Mouse (Mus musculus): ENCODE measurements around the gene Ppm1m. TPM values are rescaled to one million over a fixed set of nuclear protein-coding genes. Genes with fewer than 3 reads are reported as not detected.

Gene Ppm1m
- 11.3 and 13.1 TPM in 2 replicates for polyA plus RNA-seq (2014; fragmentation: Nextera tagmentation; extraction: Ambion mirVana)

DNA sequence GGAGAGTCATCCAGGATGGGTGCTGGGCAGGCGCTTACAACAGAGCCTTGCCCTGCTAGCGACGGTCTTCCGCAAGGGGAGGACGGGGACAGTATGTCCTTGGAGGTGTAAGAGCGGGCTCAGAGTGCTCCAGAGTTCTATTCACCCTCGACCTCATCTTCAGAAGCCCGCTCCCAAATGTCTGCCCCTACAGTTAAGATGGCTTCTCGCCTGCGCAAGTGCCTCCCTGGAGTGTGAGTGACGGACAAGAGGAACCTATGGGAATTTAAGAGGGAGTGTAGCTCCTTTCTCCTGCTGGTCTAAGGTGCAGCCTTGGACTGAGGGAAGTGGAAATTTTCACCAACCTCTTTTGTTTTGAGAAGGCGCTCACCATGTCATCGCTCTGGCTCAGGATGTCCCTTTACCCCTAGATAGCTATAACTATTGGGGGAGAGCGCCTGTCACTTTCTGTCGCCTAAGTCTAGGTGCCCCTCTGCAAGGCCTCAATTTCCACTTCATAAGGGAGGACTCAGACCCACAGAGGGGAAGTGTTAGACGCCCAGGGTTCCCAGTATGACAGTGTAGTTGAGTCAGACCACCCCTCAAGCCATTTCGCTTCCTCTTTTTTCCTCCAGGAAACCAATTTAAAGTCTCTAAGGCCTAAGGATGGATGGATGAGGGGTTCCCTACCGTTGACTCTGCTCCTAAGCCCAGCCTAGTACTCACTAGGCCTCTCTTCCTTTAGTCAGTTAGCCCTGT lies at the start of gene Ppm1m:
TSS of gene Ppm1m (minus strand) at position 212 of the 738 bp plus-strand sequence.
- no peak for ATAC-seq (ENCODE audit: low FRiP score, low TSS enrichment)
- WGBS: 42% methylated on average over 18 of the region's 18 CpGs

DNA sequence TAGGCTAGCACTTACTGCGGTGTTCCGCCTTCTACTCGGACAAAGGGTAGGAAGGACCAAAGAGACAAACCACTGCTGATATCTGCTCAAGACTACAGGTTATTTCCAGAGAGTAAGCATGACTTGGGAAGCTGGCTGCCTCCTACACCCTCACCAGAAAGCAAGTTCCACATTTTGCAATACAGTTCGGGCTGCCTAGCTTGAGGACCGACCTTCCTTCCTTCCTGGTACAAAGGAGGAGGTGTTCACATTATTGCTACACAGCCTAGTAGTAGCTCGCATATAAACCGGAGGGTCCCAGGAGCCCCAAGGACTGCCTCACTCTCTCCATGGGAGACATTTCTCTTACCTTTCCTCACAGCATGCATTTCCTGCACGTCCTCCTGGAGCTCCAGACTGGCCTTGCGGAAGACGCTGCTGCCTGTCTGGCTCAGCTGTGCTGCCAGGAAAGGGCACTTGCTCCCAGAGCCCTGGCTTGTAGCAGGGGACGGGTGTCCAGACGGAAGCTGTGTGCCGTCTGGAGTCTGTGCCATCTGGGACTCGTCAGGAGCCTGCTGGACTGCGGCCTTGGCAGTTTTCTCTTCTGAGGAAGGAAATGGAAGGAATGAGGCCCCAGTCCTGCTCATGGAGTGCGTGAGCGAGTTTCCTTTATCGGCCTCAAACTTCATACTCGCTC lies 43.4 kb upstream of the Ppm1m start:
- peaks cover 56% of the 10 kb centered on the region for H3K36me3 ChIP-seq (ENCODE audit: control insufficient read depth, insufficient read depth, low read length)
- H3K4me2 ChIP-seq (ENCODE audit: low read length): no peak overlapping the region
- WGBS: 86% methylated on average over 19 of the region's 19 CpGs
- no peak for DNase-seq
- peaks cover 13% of the 10 kb centered on the region for H3K4me1 ChIP-seq (ENCODE audit: control insufficient read depth, insufficient read depth, low read length)
- H3K27ac ChIP-seq (replicated peaks; ENCODE audit: low read depth, low read length): no peak overlapping the region
- H3K9ac ChIP-seq (replicated peaks; ENCODE audit: low read length): no peak overlapping the region
- H3K9me3 ChIP-seq (ENCODE audit: control insufficient read depth, low read length): no peaks in the 10 kb centered on the region
- ATAC-seq (ENCODE audit: low FRiP score, low TSS enrichment): no peak
- no peak overlapping the region for H3K4me3 ChIP-seq (replicated peaks; ENCODE audit: low read depth, low read length)
- no peaks in the 10 kb centered on the region for H3K27me3 ChIP-seq (ENCODE audit: control insufficient read depth, insufficient read depth, low read length)

More for the DNA sequence above, at the start of gene Ppm1m:
- no peak within 1 kb of the TSS for H3K27ac ChIP-seq (replicated peaks; ENCODE audit: low read depth, low read length)
- H3K27me3 ChIP-seq (ENCODE audit: control insufficient read depth, insufficient read depth, low read length): no peaks in the 10 kb centered on the region
- no peaks in the 10 kb centered on the region for H3K36me3 ChIP-seq (ENCODE audit: control insufficient read depth, insufficient read depth, low read length)
- peak within 1 kb of the TSS; percentile 47 for H3K4me3 ChIP-seq (replicated peaks; ENCODE audit: low read depth, low read length)
- DNase-seq: no peak
- H3K4me1 ChIP-seq (ENCODE audit: control insufficient read depth, insufficient read depth, low read length): peaks cover 31% of the 10 kb centered on the region
- peak within 1 kb of the TSS; percentile 63 for H3K9ac ChIP-seq (replicated peaks; ENCODE audit: low read length)
- no peaks in the 10 kb centered on the region for H3K9me3 ChIP-seq (ENCODE audit: control insufficient read depth, low read length)
- peak within 1 kb of the TSS; percentile 73 for H3K4me2 ChIP-seq (ENCODE audit: low read length)

DNA sequence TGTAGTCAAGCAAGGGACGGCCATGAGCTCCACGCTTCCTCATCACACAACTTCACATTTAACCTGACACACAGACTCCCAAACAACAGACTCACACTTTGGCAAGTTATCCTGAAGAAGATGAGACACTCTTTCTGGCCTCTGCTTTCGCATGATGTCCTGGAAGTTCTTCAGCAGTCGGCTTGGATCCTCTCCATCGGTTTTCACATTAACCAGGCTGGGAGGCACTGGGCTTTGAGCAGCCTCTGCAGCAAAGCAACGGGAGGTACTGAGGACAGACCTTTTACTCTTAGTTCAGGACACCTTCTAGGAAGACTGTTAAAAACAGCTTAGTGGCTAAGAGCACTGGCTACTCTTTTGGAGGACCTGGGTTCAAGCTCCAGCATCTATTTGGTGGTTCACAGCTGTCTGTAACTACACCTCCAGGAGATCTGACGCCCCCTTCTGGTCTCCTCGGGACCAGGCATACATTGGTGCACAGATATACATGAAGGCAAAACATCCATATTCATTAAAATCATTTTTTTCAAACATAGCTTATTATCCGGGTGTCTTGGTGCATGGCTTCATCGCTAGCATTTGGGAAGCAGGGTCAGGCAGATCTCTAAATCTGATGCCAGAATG lies 42.1 kb upstream of the Ppm1m start:
- no peaks in the 10 kb centered on the region for H3K27me3 ChIP-seq (ENCODE audit: control insufficient read depth, insufficient read depth, low read length)
- no peak overlapping the region for H3K27ac ChIP-seq (replicated peaks; ENCODE audit: low read depth, low read length)
- peaks cover 6% of the 10 kb centered on the region for H3K4me1 ChIP-seq (ENCODE audit: control insufficient read depth, insufficient read depth, low read length)
- H3K4me2 ChIP-seq (ENCODE audit: low read length): no peak overlapping the region
- H3K9me3 ChIP-seq (ENCODE audit: control insufficient read depth, low read length): no peaks in the 10 kb centered on the region
- no peak overlapping the region for H3K9ac ChIP-seq (replicated peaks; ENCODE audit: low read length)
- 90% methylated on average over 10 of the region's 10 CpGs for WGBS
- ATAC-seq (ENCODE audit: low FRiP score, low TSS enrichment): no peak
- H3K4me3 ChIP-seq (replicated peaks; ENCODE audit: low read depth, low read length): no peak overlapping the region
- DNase-seq: no peak
- peaks cover 69% of the 10 kb centered on the region for H3K36me3 ChIP-seq (ENCODE audit: control insufficient read depth, insufficient read depth, low read length)

DNA sequence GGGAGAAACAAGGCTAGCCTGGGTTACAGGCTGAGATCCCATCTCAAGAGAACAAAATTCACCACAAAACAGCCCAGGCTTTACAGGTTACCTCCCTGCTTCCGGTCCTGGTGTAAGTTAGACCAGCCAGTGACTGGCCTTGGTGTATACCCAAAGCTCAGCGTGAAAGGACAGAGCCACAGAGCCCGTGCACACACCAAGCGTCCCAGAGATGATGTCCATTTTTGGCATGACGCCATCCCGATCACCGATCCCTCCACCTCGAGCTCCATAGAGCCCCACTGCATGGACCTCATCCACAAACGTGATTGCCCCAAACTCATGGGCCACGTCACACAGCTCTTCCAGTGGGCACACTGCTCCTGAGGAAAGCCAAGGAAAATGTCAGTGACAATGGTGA lies 38.3 kb upstream of the Ppm1m start:
- 96% methylated on average over 10 of the region's 10 CpGs for WGBS
- Histone ChIP-seq H3K4me1 (ENCODE audit: control insufficient read depth, insufficient read depth, low read length) (no peaks in the 10 kb centered on the region), H3K9ac (replicated peaks; ENCODE audit: low read length) (no peak overlapping the region), H3K4me3 (replicated peaks; ENCODE audit: low read depth, low read length) (no peak overlapping the region), H3K9me3 (ENCODE audit: control insufficient read depth, low read length) (no peaks in the 10 kb centered on the region), H3K4me2 (ENCODE audit: low read length) (no peak overlapping the region), H3K27me3 (ENCODE audit: control insufficient read depth, insufficient read depth, low read length) (no peaks in the 10 kb centered on the region), H3K36me3 (ENCODE audit: control insufficient read depth, insufficient read depth, low read length) (peaks cover 98% of the 10 kb centered on the region), H3K27ac (replicated peaks; ENCODE audit: low read depth, low read length) (no peak overlapping the region)
- no peak for ATAC-seq (ENCODE audit: low FRiP score, low TSS enrichment)
- DNase-seq: no peak

DNA sequence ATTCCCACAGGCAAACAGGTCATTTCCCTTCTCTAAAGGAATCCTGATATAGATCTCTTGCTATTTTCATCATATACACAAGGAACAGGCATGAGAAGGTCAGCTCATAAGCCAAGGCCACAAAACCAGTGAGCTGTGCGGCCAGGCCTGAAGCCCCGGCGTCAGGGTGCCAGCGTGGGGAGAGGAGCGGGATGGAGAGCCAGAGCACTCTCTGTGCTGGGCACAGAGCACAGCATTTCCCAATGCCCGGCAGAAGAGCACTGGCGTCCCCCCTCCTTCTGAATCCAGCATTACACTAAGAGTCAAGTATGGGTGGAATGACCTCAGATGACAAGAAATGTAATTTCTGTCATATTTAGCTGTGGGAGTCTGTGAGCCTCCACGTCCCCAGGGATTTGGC lies 37.9 kb upstream of the Ppm1m start:
- Histone ChIP-seq H3K27me3 (ENCODE audit: control insufficient read depth, insufficient read depth, low read length) (no peaks in the 10 kb centered on the region), H3K27ac (replicated peaks; ENCODE audit: low read depth, low read length) (no peak overlapping the region), H3K4me1 (ENCODE audit: control insufficient read depth, insufficient read depth, low read length) (no peaks in the 10 kb centered on the region), H3K4me2 (ENCODE audit: low read length) (no peak overlapping the region), H3K36me3 (ENCODE audit: control insufficient read depth, insufficient read depth, low read length) (peaks cover 96% of the 10 kb centered on the region), H3K9ac (replicated peaks; ENCODE audit: low read length) (no peak overlapping the region), H3K9me3 (ENCODE audit: control insufficient read depth, low read length) (no peaks in the 10 kb centered on the region), H3K4me3 (replicated peaks; ENCODE audit: low read depth, low read length) (no peak overlapping the region)
- 84% methylated on average over 8 of the region's 8 CpGs for WGBS
- no peak for DNase-seq
- no peak for ATAC-seq (ENCODE audit: low FRiP score, low TSS enrichment)

DNA sequence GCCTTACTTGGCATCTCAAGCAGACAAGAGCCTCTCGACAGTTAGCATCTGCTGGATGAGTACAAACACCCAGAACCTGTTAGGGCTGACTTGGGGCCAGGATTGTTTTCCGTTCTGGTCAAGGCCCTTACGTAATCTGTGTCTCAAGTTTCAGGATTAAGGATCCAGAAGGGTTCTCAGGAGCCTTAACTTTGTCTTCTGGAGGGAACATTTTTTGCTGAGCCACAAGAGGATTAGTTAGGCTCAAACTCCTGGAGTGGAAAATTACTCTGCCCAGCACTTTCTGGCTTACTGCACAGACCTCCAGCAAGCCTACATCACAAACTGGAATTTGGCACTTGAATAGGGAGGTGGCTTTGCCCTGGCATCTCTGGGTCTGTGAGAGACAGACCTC lies 37.3 kb upstream of the Ppm1m start:
- H3K36me3 ChIP-seq (ENCODE audit: control insufficient read depth, insufficient read depth, low read length): peaks cover 90% of the 10 kb centered on the region
- H3K4me3 ChIP-seq (replicated peaks; ENCODE audit: low read depth, low read length): no peak overlapping the region
- H3K9me3 ChIP-seq (ENCODE audit: control insufficient read depth, low read length): no peaks in the 10 kb centered on the region
- no peaks in the 10 kb centered on the region for H3K27me3 ChIP-seq (ENCODE audit: control insufficient read depth, insufficient read depth, low read length)
- ATAC-seq (ENCODE audit: low FRiP score, low TSS enrichment) (no peak), DNase-seq (no peak)
- 66% methylated on average over 3 of the region's 3 CpGs for WGBS
- H3K4me1 ChIP-seq (ENCODE audit: control insufficient read depth, insufficient read depth, low read length): no peaks in the 10 kb centered on the region
- no peak overlapping the region for H3K9ac ChIP-seq (replicated peaks; ENCODE audit: low read length)
- no peak overlapping the region for H3K4me2 ChIP-seq (ENCODE audit: low read length)
- H3K27ac ChIP-seq (replicated peaks; ENCODE audit: low read depth, low read length): no peak overlapping the region

DNA sequence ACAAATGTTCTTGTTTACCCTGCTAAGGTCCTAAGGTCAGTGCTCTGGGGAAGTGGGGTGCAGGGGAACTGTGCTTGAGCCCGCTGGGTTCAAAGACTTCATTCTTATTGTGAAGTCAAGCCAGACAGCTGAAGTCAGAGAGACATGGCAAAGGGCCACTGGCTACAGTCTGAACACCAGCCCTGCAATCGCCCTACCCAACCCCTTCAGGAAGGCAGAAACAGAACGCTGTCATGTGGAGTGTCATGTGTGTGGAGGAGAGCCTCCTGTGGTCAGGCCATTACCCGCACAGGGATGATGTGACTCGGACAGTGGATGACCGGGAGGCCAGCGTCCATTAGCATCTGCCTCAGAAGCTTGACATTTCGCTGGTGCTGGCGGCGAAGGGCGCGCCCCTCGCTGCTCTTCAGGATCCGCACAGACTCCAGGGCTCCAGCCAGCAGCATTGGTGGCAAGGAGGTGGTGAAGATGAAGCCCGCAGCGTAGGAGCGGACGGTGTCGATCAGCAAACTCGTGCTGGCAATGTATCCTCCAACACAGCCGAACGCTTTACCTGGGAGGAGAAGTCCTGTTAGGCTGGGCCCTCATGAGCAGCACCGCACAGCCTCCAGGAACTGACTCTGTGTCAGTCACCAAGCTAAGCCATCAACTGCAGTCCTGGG lies 36.7 kb upstream of the Ppm1m start:
- ATAC-seq (ENCODE audit: low FRiP score, low TSS enrichment) (no peak), DNase-seq (no peak)
- Histone ChIP-seq H3K9me3 (ENCODE audit: control insufficient read depth, low read length) (no peaks in the 10 kb centered on the region), H3K4me2 (ENCODE audit: low read length) (no peak overlapping the region), H3K4me1 (ENCODE audit: control insufficient read depth, insufficient read depth, low read length) (no peaks in the 10 kb centered on the region), H3K27ac (replicated peaks; ENCODE audit: low read depth, low read length) (no peak overlapping the region), H3K4me3 (replicated peaks; ENCODE audit: low read depth, low read length) (no peak overlapping the region), H3K9ac (replicated peaks; ENCODE audit: low read length) (no peak overlapping the region), H3K27me3 (ENCODE audit: control insufficient read depth, insufficient read depth, low read length) (no peaks in the 10 kb centered on the region), H3K36me3 (ENCODE audit: control insufficient read depth, insufficient read depth, low read length) (peaks cover 85% of the 10 kb centered on the region)
- 93% methylated on average over 23 of the region's 23 CpGs for WGBS

DNA sequence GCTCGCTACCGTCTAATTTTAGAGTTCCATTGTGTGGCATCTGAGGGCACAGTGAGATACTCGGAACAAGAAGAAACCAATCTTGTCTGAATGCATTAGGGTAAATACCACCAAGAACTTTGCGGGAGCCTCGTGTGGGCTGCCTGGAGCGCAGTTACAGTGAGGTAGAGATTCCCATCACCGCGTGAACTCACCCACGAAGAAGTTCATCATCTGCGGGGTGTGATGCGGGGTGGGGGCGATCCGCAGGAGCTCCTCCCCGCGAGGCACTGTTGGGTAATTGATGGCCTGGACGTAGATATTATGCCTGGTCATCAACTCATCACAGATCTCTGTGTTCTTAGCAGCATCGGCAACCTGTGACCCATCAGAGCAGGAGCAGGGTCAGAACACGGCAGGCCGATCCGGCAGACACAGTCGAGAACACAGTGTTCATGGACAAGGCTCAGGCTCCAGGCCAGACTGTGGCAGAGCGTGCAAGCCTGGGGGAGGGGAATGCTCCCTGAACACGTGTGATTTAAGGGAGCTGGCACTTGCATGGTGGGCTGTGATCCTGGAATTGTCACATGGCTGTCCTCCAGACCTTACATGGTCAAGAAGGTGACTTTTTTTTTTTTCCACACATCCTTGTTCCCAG lies 35.8 kb upstream of the Ppm1m start:
- WGBS: 94% methylated on average over 23 of the region's 23 CpGs
- H3K4me3 ChIP-seq (replicated peaks; ENCODE audit: low read depth, low read length): no peak overlapping the region
- H3K4me2 ChIP-seq (ENCODE audit: low read length): no peak overlapping the region
- ATAC-seq (ENCODE audit: low FRiP score, low TSS enrichment) (no peak), DNase-seq (no peak)
- H3K27ac ChIP-seq (replicated peaks; ENCODE audit: low read depth, low read length): no peak overlapping the region
- H3K4me1 ChIP-seq (ENCODE audit: control insufficient read depth, insufficient read depth, low read length): no peaks in the 10 kb centered on the region
- H3K36me3 ChIP-seq (ENCODE audit: control insufficient read depth, insufficient read depth, low read length): peaks cover 75% of the 10 kb centered on the region
- no peak overlapping the region for H3K9ac ChIP-seq (replicated peaks; ENCODE audit: low read length)
- no peaks in the 10 kb centered on the region for H3K9me3 ChIP-seq (ENCODE audit: control insufficient read depth, low read length)
- no peaks in the 10 kb centered on the region for H3K27me3 ChIP-seq (ENCODE audit: control insufficient read depth, insufficient read depth, low read length)
